Mouse (Mus musculus): Measurements from ENCODE around the gene Hsd17b14.

Gene Hsd17b14

GRCm38 (mm10) chr7:45567112-45567779 lies 12.6 kb downstream of the Hsd17b14 start:
- DNase-seq (ENCODE audit: low spot score): no peak

- peak; percentile 85 for DNase-seq (ENCODE audit: low spot score)
Observed at GRCm38 (mm10) chr7:45567780-45568516, 13.3 kb downstream of the Hsd17b14 start.

- no peak for DNase-seq (ENCODE audit: low spot score)
Observed at GRCm38 (mm10) chr7:45568601-45569473, 14.1 kb downstream of the Hsd17b14 start.

- peak; percentile 77 for DNase-seq (ENCODE audit: low spot score)
Observed at GRCm38 (mm10) chr7:45570103-45570741, 15.5 kb downstream of the Hsd17b14 start, which contains the start of gene Bcat2. Gene Bcat2 (plus strand): TSS chr7:45570153.

- DNase-seq (ENCODE audit: low spot score): no peak
Observed at GRCm38 (mm10) chr7:45571966-45572365, 17.3 kb downstream of the Hsd17b14 start.

- DNase-seq (ENCODE audit: low spot score): peak; percentile 75
Observed at GRCm38 (mm10) chr7:45573954-45574353, 19.3 kb downstream of the Hsd17b14 start.

GRCm38 (mm10) chr7:45574472-45575379 lies 20.0 kb downstream of the Hsd17b14 start:
- no peak for DNase-seq (ENCODE audit: low spot score)

- DNase-seq (ENCODE audit: low spot score): no peak
Observed at GRCm38 (mm10) chr7:45585923-45586322, 31.2 kb downstream of the Hsd17b14 start.

GRCm38 (mm10) chr7:45587631-45588592 lies 33.2 kb downstream of the Hsd17b14 start:
- DNase-seq (ENCODE audit: low spot score): no peak

- peak; percentile 70 for DNase-seq (ENCODE audit: low spot score)
Observed at GRCm38 (mm10) chr7:45589173-45589572, 34.5 kb downstream of the Hsd17b14 start.

GRCm38 (mm10) chr7:45589898-45590297 lies 35.2 kb downstream of the Hsd17b14 start:
- DNase-seq (ENCODE audit: low spot score): no peak

- DNase-seq (ENCODE audit: low spot score): no peak
Observed at GRCm38 (mm10) chr7:45590874-45591273, 36.2 kb downstream of the Hsd17b14 start.

GRCm38 (mm10) chr7:45591880-45592279 lies 37.2 kb downstream of the Hsd17b14 start:
- no peak for DNase-seq (ENCODE audit: low spot score)

- DNase-seq (ENCODE audit: low spot score): peak; percentile 74
Observed at GRCm38 (mm10) chr7:45593118-45593815, 38.6 kb downstream of the Hsd17b14 start.

- DNase-seq (ENCODE audit: low spot score): no peak
Observed at GRCm38 (mm10) chr7:45595176-45595575, 40.5 kb downstream of the Hsd17b14 start.

GRCm38 (mm10) chr7:45596107-45596506 lies 41.4 kb downstream of the Hsd17b14 start:
- DNase-seq (ENCODE audit: low spot score): no peak

- no peak for DNase-seq (ENCODE audit: low spot score)
Observed at GRCm38 (mm10) chr7:45597013-45597412, 42.3 kb downstream of the Hsd17b14 start.

- no peak for DNase-seq (ENCODE audit: low spot score)
Observed at GRCm38 (mm10) chr7:45597527-45597926, 42.8 kb downstream of the Hsd17b14 start.
